Mouse (Mus musculus): ENCODE data around the gene Retn.

Gene Retn

DNA sequence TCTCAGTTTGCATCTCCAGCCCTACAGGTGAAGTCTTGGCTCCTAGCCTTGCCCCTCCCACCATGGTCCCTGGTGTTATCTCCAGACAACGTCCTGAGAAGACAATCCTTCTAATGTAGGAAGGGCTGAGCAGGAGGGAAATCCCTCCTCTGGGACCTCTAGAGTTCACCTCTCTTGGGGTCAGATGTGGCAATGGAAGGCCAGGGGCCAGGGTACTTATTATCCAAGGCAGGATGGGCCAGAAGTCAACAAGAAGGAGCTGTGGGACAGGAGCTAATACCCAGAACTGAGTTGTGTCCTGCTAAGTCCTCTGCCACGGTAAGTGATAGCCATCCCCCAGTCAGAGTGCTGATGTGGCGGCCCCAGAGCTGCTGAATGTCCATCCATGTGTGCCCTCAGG lies at the start of gene Retn:
Gene Retn, plus strand, starts transcription at position 245 of the 400 bp plus-strand sequence.
- DNase-seq: no peak

DNA sequence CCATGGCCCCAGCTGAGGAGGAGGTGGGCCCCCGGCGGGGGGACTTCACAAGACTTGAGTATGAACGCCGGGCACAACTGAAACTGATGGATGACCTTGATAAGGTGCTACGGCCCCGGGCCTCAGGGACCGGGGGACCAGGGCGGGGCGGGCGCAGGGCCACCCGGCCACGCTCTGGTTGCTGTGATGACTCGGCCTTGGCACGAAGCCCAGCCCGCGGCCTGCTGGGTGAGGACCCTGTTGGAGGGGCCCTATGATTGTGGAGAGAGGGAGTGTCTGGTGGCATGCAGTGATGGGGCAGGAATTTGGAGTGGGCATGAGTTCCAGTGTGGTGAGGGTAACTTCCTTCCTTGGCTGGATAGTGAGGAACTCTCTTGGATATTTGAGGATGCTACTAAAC lies 49.0 kb upstream of the Retn start:
- DNase-seq: peak; percentile 36

DNA sequence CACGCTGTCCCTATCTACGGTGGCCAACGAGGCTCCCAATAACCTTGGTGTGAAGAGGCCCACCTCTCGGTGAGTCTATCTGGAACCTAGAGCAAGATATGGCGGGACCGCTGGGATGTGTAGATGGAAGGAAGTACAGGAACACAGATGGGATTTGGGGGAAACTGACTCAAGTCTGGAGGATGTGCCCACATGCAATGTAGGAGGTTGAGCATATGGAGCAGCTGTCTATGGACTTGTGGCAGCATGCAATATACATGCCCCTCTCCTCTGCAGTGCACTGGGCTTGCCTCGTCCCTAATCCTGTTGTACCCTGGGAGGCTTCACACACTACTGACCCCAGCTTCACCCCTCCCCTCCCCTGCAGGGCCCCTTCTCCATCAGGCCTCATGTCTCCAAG lies 47.7 kb upstream of the Retn start:
- DNase-seq: no peak

DNA sequence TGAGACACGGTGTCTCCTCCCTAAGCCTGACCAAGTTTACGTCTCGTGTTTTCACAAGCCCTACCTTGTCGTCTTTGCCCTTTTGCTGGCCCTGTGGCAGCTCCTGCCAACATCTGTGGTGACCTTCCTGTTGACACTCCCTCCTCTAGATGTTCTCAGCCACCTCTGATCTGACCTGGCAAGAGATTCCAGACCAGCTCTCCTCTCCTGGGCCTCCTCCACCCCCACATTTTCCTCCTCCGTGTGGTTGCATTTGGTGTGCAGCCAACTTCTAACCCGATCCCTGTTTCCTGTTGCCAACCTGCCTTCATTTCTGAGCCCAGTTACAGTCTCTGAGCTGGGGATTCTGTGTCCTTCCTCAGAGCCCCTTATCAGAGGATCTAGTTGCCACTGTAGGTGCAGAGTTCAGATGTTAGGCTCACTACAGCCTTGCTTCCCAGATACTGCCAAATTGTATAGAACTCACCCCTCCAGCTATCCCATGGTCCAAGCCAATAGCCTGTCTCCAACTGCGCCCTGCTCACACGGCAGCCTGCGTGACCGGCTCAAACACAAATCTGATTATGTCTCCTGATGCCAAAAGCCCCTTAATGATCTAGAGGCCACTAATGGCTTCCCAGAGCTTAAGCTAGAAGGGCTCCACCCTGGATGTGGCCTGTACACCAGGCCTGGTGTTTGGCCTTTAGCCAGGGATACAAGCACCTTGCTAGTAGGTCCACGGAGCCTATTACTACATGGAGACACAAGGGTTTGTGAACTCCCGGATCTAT lies 46.3 kb upstream of the Retn start:
- peak; percentile 62 for DNase-seq

DNA sequence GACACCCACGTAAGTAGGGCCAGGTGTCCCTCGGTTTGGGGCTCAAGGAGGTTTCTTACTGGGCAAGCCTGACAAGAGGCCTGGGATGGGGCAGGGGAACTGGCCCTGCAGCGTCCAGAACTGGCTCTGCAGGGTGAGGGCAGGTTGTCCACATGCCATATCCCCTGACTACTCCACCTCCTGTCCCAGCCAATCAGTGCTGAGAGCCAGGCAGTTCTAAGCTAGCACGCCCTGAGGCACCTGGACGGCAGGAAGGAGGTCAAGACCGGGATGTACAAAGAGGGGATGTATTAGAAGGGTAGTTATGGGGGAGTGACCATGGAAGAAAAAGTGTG lies 45.8 kb upstream of the Retn start:
- peak; percentile 78 for DNase-seq

DNA sequence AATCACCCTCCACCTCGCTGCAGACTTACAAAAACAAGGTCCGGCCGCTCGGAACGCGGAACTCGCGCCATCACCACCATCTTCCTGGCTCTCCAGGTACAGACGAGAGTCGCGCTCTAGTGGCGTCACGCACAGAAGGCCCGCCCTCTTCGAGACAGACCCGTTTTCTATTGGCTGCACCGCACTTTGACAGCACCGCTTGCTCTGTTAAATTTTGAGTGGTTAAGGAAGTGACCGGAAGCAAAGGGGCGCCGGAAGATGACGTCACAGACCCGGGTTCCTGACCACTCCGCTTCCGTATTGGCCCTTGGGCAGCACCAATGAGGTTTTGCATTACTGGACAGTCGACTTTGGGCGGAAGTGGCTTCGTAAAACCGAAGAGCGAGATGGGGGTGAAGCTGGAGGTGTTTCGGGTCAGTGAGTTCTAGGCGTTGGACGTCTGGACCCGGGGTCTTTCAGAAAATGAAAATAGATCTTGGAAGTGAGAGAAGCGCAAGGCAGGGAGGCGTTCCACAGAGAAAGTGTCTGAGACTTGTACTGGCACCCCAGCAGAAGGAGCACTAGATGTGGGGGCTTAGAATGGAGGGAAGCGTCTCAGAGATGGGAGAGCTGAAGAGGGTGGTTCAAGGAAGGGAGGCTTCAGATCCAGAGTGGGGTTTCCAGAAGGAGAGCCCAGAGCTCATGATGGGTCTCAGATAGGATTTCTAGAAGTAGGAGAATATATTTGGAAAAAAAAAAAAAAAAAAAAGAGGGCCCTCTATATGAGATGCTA lies 34.2 kb upstream of the Retn start, which contains the start of the genes Xab2 and Pet100:
Gene Xab2, minus strand, starts transcription at position 118 of the 772 bp plus-strand sequence.
Gene Pet100, plus strand, starts transcription at position 350 of the 772 bp plus-strand sequence.
- DNase-seq: peak; percentile 98

DNA sequence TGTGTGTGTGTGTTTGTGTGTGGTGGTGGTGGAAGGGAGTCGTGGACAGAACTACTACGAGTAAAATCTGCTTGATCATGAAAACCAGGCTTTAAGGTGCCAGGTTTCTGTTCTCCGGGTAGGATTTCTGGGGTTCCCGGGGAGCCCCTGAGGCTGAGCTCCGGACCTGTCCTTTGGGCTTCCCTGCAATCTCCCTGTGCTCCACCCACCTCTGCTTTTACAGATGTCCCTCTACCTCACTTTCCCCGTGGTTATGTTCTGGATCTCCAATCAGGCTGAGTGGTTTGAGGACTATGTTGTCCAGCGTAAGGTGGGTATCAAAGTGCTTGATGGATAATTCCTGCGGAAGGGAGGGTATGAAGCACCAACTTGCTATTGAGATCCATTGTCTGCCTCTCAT lies 33.5 kb upstream of the Retn start:
- no peak for DNase-seq

DNA sequence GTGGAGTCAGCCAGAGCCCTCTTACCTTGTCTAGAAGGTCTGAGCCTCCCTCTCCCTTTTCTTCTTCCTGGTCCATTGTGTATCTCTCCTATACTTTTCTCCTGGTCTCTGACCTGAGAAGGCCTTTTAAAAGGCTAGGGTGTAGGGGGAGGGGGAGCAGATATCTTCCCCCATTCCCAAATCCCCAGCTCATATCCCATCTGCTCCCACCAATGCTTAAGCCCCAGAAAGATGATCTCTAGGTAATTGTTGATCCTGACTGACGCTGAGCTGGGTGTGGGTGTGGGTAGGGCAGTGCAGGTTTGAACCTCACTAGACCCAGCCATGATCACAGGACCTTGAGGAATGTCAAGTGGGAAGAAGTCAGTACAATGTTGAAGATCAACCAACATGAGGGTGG lies 30.1 kb upstream of the Retn start, which contains the start of gene Pcp2:
Gene Pcp2, minus strand, starts transcription at position 101 of the 400 bp plus-strand sequence.
- no peak for DNase-seq

DNA sequence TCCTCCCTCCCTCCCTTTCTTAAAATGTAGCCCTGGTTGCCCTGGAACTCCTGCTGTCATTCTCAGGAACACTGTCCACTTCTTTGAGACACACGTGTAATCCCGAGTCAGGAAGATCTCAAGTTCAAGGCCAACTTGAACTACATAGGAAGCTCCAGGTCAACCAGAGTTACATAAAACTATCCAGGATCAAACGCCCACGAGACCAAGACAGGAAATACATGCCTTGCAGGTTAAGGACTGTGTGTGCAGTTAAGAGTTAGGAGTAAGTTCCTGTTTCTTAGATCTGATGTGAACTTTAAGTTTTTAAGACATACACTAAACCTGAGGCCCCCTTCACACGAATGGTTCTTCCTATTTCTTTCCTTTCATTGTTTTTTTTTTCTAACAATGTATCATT lies 28.6 kb upstream of the Retn start:
- DNase-seq: no peak

DNA sequence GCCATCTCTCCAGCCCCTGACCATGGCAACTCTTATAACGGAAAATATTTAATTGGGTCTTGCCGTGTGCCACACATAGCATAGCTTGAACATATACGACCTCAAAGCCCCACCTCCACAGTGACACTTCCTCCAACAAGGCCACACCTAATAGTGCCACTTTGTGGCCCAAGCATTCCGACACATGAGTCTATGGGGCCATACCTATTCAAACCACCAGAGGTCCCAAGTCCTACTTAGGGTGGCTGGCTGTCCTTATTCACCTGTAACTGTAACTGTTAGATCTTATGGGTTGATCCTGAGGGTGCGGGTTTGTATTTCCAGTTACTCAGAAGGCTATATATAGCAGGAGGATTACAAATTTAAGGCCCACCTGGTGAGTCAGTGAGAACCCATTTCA lies 27.6 kb upstream of the Retn start:
- peak; percentile 49 for DNase-seq

DNA sequence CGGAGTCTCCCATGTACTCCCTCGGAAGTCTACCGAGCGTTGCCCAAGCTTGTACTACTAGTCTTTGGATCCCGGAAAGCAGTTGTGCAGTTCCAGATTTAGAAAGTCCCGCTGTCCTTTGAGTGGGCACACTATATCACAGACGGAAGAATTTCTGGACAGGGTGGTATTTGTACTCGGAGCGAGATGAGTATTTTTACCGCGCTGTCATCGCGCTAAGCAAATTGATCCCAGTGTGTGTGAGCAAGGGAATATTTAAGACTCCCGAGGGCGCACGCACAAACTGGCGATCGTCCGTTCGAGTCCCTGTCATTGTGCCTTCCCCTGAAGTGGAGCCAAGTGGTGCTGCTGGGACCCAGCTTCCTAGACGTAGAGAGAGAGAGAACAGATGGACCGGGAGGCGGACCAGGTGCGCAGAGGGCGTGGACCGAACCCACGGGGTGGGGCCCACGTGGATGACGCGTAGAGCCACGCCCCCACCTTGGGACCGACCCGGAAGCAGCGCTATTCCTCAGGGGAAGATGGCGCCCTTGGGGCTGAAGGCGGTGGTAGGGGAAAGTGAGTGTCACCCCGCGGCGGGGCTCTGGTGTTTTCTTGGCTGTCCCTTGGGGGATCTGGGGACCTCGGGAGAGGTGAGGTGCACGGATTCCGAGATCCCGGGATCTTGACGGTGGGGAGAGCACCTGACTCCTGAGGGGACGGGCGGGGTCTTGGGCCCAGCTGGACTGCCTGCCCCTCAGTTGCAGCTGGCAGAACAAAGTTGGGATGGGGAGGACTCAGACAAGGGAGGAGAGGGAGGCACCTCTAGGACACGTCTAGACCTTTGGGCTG lies 24.7 kb upstream of the Retn start, which contains the start of gene Stxbp2:
Gene Stxbp2, plus strand, starts transcription at position 309 of the 831 bp plus-strand sequence.
- peak; percentile 87 for DNase-seq

DNA sequence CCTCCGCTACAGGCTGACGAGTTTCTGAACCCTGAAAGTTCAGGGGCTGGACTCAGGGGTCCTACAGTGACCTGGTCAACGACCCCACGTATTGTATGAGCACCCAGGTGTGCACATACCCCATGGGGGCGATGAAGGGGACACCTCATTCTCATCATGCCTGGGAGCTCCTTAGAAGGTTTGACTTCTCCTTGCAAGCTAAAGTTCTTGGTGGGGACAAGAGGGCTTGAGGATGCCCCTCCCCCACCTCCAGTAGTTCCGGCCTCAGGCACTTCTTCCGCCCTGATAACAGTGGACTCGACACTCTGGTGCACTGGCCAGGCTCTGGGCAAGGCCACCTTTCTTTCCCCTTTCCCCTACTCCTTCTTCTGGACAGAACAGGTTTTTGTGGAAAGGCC lies 24.1 kb upstream of the Retn start:
- no peak for DNase-seq

DNA sequence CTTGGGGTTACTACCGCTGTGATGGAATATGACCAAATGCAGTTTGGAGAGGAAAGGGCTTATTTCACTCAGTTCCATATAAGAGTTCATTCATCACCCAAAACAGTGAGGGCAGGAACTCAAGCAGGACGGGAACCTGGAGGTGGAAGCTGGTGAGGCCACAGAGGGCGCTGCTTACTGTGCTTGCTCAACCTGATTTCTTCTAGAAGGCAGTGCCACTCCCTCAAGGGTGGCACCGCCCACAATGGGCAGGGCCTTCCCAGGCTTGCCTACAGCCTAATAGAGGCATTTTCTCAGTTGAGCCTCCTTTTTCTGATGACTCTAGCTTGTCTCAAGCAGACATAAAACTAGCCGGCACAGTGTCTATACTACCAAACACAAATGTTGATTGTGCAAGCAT lies 9.8 kb upstream of the Retn start:
- DNase-seq: peak; percentile 60

DNA sequence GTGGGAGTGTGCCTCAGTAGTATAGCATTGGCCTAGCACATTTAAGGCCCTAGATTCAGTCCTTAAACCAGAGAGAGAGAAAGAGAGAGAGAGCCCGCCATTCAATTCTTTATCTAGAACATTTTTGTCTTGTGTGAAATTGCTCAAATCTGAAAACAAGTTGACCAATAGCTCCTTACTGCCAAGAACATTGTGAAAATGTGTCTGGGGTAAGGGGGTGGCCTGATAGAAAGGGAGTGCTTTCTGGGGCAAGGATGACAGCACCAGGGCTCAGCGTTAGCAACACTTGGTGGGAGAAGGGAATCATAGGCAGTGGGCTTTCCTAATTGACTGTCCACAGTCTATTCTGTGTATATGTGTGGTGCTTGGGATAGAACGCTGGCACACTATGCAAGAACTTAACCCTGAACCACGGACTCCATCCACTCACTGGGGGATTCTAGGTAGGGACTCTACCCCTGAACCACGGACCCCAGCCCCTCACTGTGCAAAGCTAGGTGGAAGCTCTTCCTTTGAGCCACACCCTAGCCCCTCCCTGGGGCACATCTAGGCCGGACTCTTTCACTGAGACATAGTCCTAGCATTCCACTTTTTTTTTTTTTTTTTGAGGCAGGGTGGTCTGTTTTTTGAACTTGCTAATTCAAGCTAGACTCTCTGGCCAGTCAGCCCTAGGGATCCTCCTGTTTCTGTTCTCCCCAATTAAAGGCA lies 8.6 kb upstream of the Retn start:
- no peak for DNase-seq

DNA sequence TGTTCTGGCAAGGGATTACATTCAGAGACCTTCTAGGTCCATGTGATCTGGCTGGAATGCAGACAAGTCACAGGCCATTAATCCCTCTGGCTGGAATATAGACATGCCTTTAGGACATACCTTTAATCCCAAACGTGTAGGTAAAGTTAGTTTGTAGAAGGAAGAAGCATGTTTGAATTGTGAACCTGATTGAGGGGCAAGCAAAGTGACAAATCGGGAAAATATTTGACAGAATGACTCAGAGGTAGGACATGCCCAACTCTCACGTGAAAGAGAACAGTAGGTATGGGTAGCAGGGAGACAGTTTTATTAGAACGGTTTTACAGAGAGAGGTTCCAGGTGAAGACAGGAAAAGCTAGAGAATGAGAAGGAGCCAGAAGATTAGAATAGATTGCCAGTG lies 8.0 kb upstream of the Retn start:
- DNase-seq: no peak

DNA sequence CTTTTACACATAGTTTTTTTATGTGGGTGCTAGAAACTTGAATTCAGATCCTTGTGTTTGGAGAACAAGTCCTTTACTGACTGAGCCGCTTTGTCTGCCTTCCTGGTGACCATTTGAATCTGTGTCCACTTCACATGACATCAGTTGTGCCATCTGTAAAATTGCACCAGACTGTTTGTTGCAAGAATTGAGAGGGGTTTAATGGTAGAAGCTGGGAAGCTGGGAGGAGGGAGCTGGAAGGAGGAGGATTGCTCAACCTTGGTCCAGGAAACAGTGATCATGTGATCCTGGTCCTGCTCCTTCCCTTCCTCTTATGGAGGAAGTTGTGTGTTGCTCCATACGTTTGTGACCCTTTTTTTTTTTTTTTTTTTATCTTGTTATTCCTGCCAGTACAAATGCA lies 7.3 kb upstream of the Retn start:
- no peak for DNase-seq

DNA sequence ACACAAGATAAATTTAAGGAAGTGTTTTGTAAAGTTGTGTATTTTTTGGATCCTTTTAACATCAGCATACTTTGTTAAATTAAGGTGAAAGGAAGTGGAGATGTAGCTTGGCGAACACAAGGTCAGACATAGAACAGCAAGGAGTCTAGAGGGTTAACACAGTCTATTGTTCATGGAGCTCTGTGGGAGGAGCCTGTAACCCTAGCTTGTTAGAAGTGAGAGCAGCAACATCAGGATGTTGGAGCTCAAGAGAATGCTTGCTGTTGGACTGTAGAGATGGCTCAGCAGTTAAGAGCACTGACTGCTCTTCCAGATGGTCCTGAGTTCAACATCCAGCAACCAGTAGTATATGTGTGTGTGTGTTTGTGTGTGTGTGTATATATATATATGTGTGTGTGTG lies 6.6 kb upstream of the Retn start:
- no peak for DNase-seq

DNA sequence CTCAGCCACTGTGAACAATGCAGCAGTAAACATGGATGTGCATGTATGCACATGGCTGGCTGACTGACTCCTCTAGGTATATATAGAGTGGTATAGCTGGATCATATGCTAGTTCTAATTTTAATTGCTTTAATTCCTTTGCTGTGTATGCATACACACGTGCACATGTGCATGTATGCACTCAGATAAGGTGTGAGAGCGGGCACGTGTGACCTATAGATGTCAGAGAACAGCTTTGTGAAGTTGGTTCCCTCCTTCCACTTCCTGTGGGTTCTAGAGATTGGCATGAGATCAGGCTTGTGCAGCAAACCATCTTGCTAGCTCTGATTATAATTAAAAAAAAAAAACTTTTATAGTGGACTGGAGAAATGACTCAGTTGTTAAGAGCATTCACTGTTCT lies 2.7 kb upstream of the Retn start:
- no peak for DNase-seq

DNA sequence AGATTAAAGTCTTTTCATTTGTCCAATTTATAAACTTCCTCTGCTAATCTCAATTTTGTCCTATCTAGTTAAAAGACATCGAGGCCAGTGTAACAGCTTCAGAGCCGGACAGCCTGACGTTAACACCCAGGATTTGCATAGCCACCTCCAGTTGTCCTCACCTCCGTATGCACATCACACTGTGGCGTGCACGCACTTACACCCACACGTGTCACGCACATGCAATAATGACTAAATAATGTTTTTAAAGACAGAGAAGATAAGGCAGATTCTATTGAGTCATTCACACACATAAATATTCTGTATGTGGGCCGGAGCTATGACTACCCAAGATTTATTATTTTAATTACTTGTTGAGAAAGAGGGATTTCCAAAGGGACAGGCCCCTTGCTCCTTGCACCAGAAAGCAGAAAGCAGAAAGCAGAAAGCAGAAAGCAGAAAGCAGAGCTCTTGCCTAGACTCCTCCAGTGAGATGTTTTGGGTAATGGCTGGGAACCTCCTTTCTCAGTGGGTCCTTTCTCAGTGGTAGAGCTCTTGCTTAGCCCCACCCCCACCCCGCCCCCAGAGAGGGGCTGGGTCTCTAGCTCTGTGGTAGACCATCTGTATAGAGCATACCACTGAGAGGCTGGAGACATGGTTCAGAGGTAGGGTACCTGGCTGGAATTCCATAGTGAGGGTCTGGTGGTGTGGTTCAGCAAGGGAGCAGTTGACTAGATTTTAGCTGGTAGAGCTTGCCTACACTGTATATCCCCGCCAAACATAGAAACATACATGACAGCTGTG lies 653 bp upstream of the Retn start:
- no peak for DNase-seq

DNA sequence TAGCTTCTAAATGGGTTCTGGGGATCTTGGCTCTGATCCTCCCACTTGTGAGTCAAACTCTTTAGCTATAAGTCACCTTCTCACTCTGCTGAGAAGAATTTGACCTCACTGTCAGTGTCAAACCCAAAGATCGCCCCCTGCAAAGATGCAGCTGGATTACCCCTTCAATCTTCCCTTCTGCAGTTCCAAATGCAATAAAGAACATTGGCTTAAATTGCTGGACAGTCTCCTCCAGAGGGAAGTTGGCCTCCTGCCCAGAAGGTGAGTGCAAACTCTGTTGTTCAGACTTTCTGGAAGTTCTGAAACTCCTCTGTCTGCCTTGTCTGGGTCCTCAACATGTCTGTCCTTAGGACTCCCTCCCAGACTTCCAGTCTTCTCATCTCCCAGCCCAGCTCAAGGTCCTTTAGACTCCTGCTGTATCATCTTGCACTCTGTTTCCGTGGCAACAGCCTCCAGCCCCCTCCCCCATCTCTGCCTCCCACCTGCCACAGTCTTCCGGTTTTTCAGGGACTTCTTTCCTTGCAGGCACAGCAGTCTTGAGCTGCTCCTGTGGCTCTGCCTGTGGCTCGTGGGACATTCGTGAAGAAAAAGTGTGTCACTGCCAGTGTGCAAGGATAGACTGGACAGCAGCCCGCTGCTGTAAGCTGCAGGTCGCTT lies 1.3 kb downstream of the Retn start:
- no peak for DNase-seq

DNA sequence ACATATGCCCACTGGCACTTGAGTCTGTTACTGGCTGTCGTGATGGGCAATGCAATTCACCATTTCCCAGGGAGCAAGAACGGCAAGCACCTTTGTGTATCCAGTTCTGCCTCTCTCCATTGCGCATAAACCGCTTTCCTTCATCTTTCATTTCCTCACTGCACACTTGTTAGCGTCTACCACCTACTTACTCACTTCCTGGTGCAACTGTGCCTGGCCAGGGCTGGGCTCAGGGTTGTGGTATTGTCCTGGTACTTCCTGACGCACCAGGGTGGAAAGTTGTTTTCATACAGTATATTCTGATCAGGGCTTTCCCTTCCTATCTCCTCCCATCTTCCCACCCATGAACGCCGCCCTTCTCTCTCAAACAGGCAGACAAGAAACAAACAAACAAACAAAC lies 5.3 kb downstream of the Retn start:
- DNase-seq: no peak

Measured in kidney, adult 18-20 months (tissue).